7 mouse cellular contexts compared by ENCODE assay signal in the genomic region with DNA sequence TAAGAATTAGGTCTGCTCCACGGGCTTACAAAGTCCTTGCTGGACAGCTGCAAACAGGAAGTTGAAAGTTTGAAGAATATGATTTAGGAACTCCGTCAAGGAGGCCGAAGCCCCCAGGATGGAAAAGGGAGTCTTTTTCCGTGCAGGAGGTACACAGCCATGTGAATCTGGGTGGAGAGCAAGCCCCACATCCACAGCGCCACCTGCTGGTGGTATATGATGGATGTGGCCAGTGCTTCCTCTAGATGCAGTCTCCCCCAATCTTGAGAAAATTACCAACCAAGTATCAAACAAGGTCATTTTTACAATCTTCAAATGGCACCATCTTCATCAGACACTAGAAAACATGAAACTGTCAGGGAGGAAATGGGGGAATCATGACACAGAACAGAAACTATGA. TPM values are rescaled to one million over a fixed set of nuclear protein-coding genes. Genes with fewer than 3 reads are reported as not detected.
A peak's percentile ranks its signal among the peaks of the same experiment; 100 is the strongest.
DNase-seq lines count a peak whose midpoint lies in the region; ATAC-seq and TF ChIP-seq lines count a peak whose summit lies in the region.

No protein-coding gene starts in this region.

- H3K9ac ChIP-seq in kidney, postnatal 0 days (ENCODE audit: low read depth, low read length), result no peak overlapping the region
- H3K9ac ChIP-seq in kidney, embryonic 14.5 days (ENCODE audit: low read depth, low read length), result no peak overlapping the region
- no peak overlapping the region for H3K9ac ChIP-seq in liver, embryonic 13.5 days

- H3K4me2 ChIP-seq in kidney, postnatal 0 days (ENCODE audit: low read length), result no peak overlapping the region
- no peak overlapping the region for H3K4me2 ChIP-seq in kidney, embryonic 14.5 days (replicated peaks; ENCODE audit: low read depth, low read length)
- H3K4me2 ChIP-seq in liver, embryonic 13.5 days, result no peak overlapping the region

- peak; percentile 90 for TF ChIP-seq CTCF in kidney, postnatal 0 days (IDR thresholded peaks at IDR 0.05; ENCODE audit: low read depth)
- TF ChIP-seq CTCF in E14TG2a.4 (conservative IDR thresholded peaks at IDR 0.05; ENCODE audit: low read length), result peak; percentile 83
- peak; percentile 89; the same call in 1 of the 2 replicates for TF ChIP-seq CTCF in small intestine, adult 2 months (IDR thresholded peaks at IDR 0.05; ENCODE audit: extremely low read depth, insufficient read length, insufficient replicate concordance, low read depth, low read length)

- H3K4me3 ChIP-seq in kidney, postnatal 0 days (replicated peaks; ENCODE audit: low read depth, low read length), result no peak overlapping the region
- no peak overlapping the region for H3K4me3 ChIP-seq in kidney, embryonic 14.5 days (ENCODE audit: low read length)
- peak overlapping the region; percentile 63 for H3K4me3 ChIP-seq in E14TG2a.4 (replicated peaks; ENCODE audit: low read length)
- H3K4me3 ChIP-seq in liver, embryonic 13.5 days (replicated peaks), result no peak overlapping the region
- H3K4me3 ChIP-seq in small intestine, adult 2 months (ENCODE audit: low read depth, low read length), result no peak overlapping the region

- H3K4me1 ChIP-seq in kidney, postnatal 0 days (replicated peaks; ENCODE audit: insufficient read depth, low read length), result no peaks in the 10 kb centered on the region; the same call in 1 of the 2 replicates
- H3K4me1 ChIP-seq in kidney, embryonic 14.5 days (ENCODE audit: control insufficient read depth, insufficient read depth, low read length), result peaks cover 9% of the 10 kb centered on the region
- H3K4me1 ChIP-seq in E14TG2a.4 (replicated peaks; ENCODE audit: low read depth, low read length), result peaks cover 85% of the 10 kb centered on the region
- peaks cover 79% of the 10 kb centered on the region for H3K4me1 ChIP-seq in liver, embryonic 13.5 days (replicated peaks)
- no peaks in the 10 kb centered on the region; the same call in none of the 2 replicates for H3K4me1 ChIP-seq in small intestine, adult 2 months (ENCODE audit: control insufficient read depth, insufficient read depth, insufficient read length, low read length)

- no peak overlapping the region for H3K27ac ChIP-seq in kidney, postnatal 0 days
- no peak overlapping the region for H3K27ac ChIP-seq in kidney, embryonic 14.5 days (ENCODE audit: low read depth, low read length)
- H3K27ac ChIP-seq in liver, embryonic 13.5 days, result no peak overlapping the region
- no peak overlapping the region for H3K27ac ChIP-seq in small intestine, adult 2 months (ENCODE audit: insufficient read depth, low read depth, low read length)

- DNase-seq in kidney, postnatal 0 days (ENCODE audit: low spot score), result peak; percentile 50
- peak; percentile 52 for DNase-seq in T-cell, adult 2 months (ENCODE audit: low spot score)
- peak; percentile 70 for DNase-seq in embryo, embryonic 11 days
- DNase-seq in liver, embryonic 13.5 days, result peak; percentile 48

- WGBS in kidney, postnatal 0 days, result 51% methylated on average over 5 of the region's 5 CpGs
- WGBS in kidney, embryonic 14.5 days, result 67% methylated on average over 5 of the region's 5 CpGs
- 63% methylated on average over 5 of the region's 5 CpGs for WGBS in liver, embryonic 13.5 days (ENCODE audit: insufficient replicate concordance)
- WGBS in small intestine, adult 2 months, result 52% methylated on average over 5 of the region's 5 CpGs

- no peak for TF ChIP-seq POLR2A in small intestine, adult 2 months (IDR thresholded peaks at IDR 0.05; ENCODE audit: low read depth, low read length)

- ATAC-seq in kidney, postnatal 0 days (replicated peaks; ENCODE audit: low FRiP score, low read depth), result no peak
- ATAC-seq in kidney, embryonic 14.5 days (ENCODE audit: low FRiP score, low TSS enrichment), result no peak
- no peak for ATAC-seq in liver, embryonic 13.5 days (ENCODE audit: low read depth)

- peaks cover 58% of the 10 kb centered on the region for H3K36me3 ChIP-seq in kidney, postnatal 0 days (ENCODE audit: insufficient read depth, low read length)
- H3K36me3 ChIP-seq in kidney, embryonic 14.5 days (ENCODE audit: control insufficient read depth, insufficient read depth, low read length), result peaks cover 86% of the 10 kb centered on the region
- H3K36me3 ChIP-seq in E14TG2a.4 (ENCODE audit: insufficient read depth, low read length), result peaks cover 88% of the 10 kb centered on the region
- H3K36me3 ChIP-seq in liver, embryonic 13.5 days, result peaks cover 88% of the 10 kb centered on the region
- H3K36me3 ChIP-seq in small intestine, adult 2 months (ENCODE audit: control insufficient read depth, insufficient read depth, low read length), result peaks cover 17% of the 10 kb centered on the region

- H3K9me3 ChIP-seq in kidney, postnatal 0 days (replicated peaks; ENCODE audit: low read length), result no peaks in the 10 kb centered on the region
- no peaks in the 10 kb centered on the region for H3K9me3 ChIP-seq in kidney, embryonic 14.5 days (ENCODE audit: control insufficient read depth, low read length)
- no peaks in the 10 kb centered on the region for H3K9me3 ChIP-seq in E14TG2a.4 (ENCODE audit: low read length)
- H3K9me3 ChIP-seq in liver, embryonic 13.5 days (replicated peaks), result no peaks in the 10 kb centered on the region

- H3K27me3 ChIP-seq in kidney, postnatal 0 days (ENCODE audit: insufficient read depth, low read length), result no peaks in the 10 kb centered on the region
- H3K27me3 ChIP-seq in kidney, embryonic 14.5 days (ENCODE audit: control insufficient read depth, insufficient read depth, low read length), result no peaks in the 10 kb centered on the region
- no peaks in the 10 kb centered on the region for H3K27me3 ChIP-seq in E14TG2a.4 (ENCODE audit: insufficient read depth, low read length)
- H3K27me3 ChIP-seq in liver, embryonic 13.5 days, result no peaks in the 10 kb centered on the region
- no peaks in the 10 kb centered on the region for H3K27me3 ChIP-seq in small intestine, adult 2 months (ENCODE audit: control insufficient read depth, insufficient read depth, low read length)

RNA-seq across cellular contexts. Expression of a gene that starts 5.0 kb away (rescaled TPM):
- polyA plus RNA-seq in kidney, postnatal 0 days (2015; fragmentation: Nextera tagmentation; extraction: Ambion mirVana), result 59.3 and 73.1 TPM in 2 replicates
- 115 and 166 TPM in 2 replicates for polyA plus RNA-seq in kidney, embryonic 14.5 days (2014; fragmentation: Nextera tagmentation; extraction: Ambion mirVana)
- 186 and 202 TPM in 2 replicates for polyA plus RNA-seq in liver, embryonic 13.5 days (2015; fragmentation: Nextera tagmentation; extraction: Ambion mirVana)
- polyA plus RNA-seq in small intestine, adult 2 months (2012; rRNA removed), result 7.9 and 14.5 TPM in 2 replicates

RNA-seq across cellular contexts. Expression of a gene that starts 8.5 kb away (rescaled TPM):
- 62.2 and 71.1 TPM in 2 replicates for polyA plus RNA-seq in kidney, postnatal 0 days (2015; fragmentation: Nextera tagmentation; extraction: Ambion mirVana)
- 54.5 and 57.2 TPM in 2 replicates for polyA plus RNA-seq in kidney, embryonic 14.5 days (2014; fragmentation: Nextera tagmentation; extraction: Ambion mirVana)
- 42.8 and 46.0 TPM in 2 replicates for polyA plus RNA-seq in liver, embryonic 13.5 days (2015; fragmentation: Nextera tagmentation; extraction: Ambion mirVana)
- 74.9 and 156 TPM in 2 replicates for polyA plus RNA-seq in small intestine, adult 2 months (2012; rRNA removed)

RNA-seq across cellular contexts. Expression of a gene that starts 18.7 kb away (rescaled TPM):
- polyA plus RNA-seq in kidney, postnatal 0 days (2015; fragmentation: Nextera tagmentation; extraction: Ambion mirVana), result 50.6 and 54.2 TPM in 2 replicates
- polyA plus RNA-seq in kidney, embryonic 14.5 days (2014; fragmentation: Nextera tagmentation; extraction: Ambion mirVana), result 43.6 and 52.8 TPM in 2 replicates
- 2.3 and 2.9 TPM in 2 replicates for polyA plus RNA-seq in liver, embryonic 13.5 days (2015; fragmentation: Nextera tagmentation; extraction: Ambion mirVana)
- 13.6 and 22.1 TPM in 2 replicates for polyA plus RNA-seq in small intestine, adult 2 months (2012; rRNA removed)

RNA-seq across cellular contexts. Expression of a gene that starts 51.8 kb away (rescaled TPM):
- 41.0 and 42.8 TPM in 2 replicates for polyA plus RNA-seq in kidney, postnatal 0 days (2015; fragmentation: Nextera tagmentation; extraction: Ambion mirVana)
- 24.8 and 27.1 TPM in 2 replicates for polyA plus RNA-seq in kidney, embryonic 14.5 days (2014; fragmentation: Nextera tagmentation; extraction: Ambion mirVana)
- 45.5 and 46.5 TPM in 2 replicates for polyA plus RNA-seq in liver, embryonic 13.5 days (2015; fragmentation: Nextera tagmentation; extraction: Ambion mirVana)
- 25.8 and 68.7 TPM in 2 replicates for polyA plus RNA-seq in small intestine, adult 2 months (2012; rRNA removed)
